Mouse (Mus musculus) brain, embryonic 14.5 days (tissue): Measurements from ENCODE around the gene Duox2.
A peak's percentile ranks its signal among the peaks of the same experiment; 100 is the strongest.

ENCODE experiments used
- CTCF ChIP-seq: fragments of 200-500 bp; IDR thresholded peaks from 2 replicates; pipeline ENCODE4 v1.5.1; 2012; ENCODE audit warnings: inconsistent platforms, mild to moderate bottlenecking, moderate library complexity, borderline replicate concordance; ENCODE audit not compliant: insufficient read depth, insufficient read length; ENCODE audit errors: extremely low read depth
- POLR2A ChIP-seq: fragments of 200-500 bp; IDR thresholded peaks from 2 replicates; pipeline ENCODE4 v1.6.1; 2012; ENCODE audit warnings: mild to moderate bottlenecking, inconsistent platforms, borderline replicate concordance; ENCODE audit not compliant: poor library complexity, insufficient read depth, insufficient read length, severe bottlenecking; ENCODE audit errors: extremely low read depth

DNA sequence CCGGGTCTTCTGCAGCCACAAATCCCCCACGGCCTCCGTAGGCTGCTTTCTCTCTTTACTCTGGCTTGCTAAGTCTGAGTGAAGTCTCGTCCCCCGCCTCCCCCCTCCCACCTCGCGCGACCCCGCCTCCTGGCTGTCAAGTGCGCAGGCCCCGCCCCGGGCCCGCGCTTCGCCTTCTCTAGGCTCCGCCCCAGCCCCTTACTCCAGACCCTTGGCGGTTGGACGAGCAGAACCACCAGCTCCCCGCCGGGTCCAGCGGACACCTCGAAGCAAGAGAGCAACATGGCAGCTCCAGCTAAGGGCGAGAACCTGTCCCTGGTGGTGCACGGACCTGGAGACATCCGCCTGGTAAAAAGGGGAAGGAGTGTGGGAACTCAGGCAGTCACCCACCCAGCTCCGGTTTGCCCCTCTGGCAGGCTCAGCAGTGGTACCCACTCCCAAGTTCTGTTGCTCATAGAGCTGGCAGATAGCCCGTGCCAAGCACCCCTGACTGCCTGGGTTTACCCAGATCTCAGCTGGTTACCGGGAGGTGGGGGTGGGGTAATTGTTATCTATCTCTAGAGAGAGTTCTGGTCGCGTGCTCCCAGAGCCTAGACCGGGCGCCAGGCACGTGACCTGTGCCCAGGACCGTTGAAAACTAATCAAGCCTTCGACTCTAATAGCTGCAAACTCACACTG is 63.5 kb downstream of the Duox2 start, which contains the start of gene Sord:
- TF ChIP-seq CTCF (no peak), POLR2A (peak; percentile 8; the same call in 1 of the 2 replicates)
